Mouse (Mus musculus) embryonic facial prominence, embryonic 10.5 days (tissue): ENCODE results near the gene Anxa2. TPM values are rescaled to one million over a fixed set of nuclear protein-coding genes. Genes with fewer than 3 reads are reported as not detected.

Experiments
- DNase-seq: peaks from one replicate; pipeline ENCODE4 v3.0.0-alpha.2; 2017; ENCODE audit warnings: low spot score
- H3K27ac ChIP-seq: fragments of 300-500 bp; sonication (generic); replicated peaks from 2 replicates; pipeline ENCODE4 v1.5.1; 2016; ENCODE audit warnings: mild to moderate bottlenecking
- H3K27me3 ChIP-seq: fragments of 300-500 bp; sonication (generic); replicated peaks from 2 replicates; pipeline ENCODE4 v1.6.1; 2016; ENCODE audit warnings: low read depth, mild to moderate bottlenecking; ENCODE audit not compliant: poor library complexity, severe bottlenecking
- H3K36me3 ChIP-seq: fragments of 300-500 bp; sonication (generic); replicated peaks from 2 replicates; pipeline ENCODE4 v1.6.1; 2016; ENCODE audit warnings: mild to moderate bottlenecking, moderate library complexity
- H3K4me1 ChIP-seq: fragments of 300-500 bp; sonication (generic); 2 replicates; pipeline ENCODE4 v1.6.1; 2016
- H3K4me3 ChIP-seq: fragments of 300-500 bp; sonication (generic); 2 replicates; pipeline ENCODE4 v1.5.1; 2016; ENCODE audit warnings: mild to moderate bottlenecking, moderate library complexity
- H3K9me3 ChIP-seq: fragments of 300-500 bp; sonication (generic); 2 replicates; pipeline ENCODE4 v1.6.1; 2016; ENCODE audit warnings: mild to moderate bottlenecking
- WGBS: fragments of 180-500 bp; shearing (Covaris S2); methylation state at CpG from one replicate; pipeline ENCODE4 v1.1.7; 2016; 5-methylcytosine and 5-hydroxymethylcytosine counted together
- polyA plus RNA-seq: library from polyadenylated mRNA; unstranded; fragments of >200 nt; fragmentation: Nextera tagmentation; extraction: Ambion mirVana; gene quantifications from 2 replicates; pipeline ENCODE4 v1.2.1, GENCODE M21; 2016

The Anxa2 gene
- 112 and 145 TPM in 2 replicates for polyA plus RNA-seq

DNA sequence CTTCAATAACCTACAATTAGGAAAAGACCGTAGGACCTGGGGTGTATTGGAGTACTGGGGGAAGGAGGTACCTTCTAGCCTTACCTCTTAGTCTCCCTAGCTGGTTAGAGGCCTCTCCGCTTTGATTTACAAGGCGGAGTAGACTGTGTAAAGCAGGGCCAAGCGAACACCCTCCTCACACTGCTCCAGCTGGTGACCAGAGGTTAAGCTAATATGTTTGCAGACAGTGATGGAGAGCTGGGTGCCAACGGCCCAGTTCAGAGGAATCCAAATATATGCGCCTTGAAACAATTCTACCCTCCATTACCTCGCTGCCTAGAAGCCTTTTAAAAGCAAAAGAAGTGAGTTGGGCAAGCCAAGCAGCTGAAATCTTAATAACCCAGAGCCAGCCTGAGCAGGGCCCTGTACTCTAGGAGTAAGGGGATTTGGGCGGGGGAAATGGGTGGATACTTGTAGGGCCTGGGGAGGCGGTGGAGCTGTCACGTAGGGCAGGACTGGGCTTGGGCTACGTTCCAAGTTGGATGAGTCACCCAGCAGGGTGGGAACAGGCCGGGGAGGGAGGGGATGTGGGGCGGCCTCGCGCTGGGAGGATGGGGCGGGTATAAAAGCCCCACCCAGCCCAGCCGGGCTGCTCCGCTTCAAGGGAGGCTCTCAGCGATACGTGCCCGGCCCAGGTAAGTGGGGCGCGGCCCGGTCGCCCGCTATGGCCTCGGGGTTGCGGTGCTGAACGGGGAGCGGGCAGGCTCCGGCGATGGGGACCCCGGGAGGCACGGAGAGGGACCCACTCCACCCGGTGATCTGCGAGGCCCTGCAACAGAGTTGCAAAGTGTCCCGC lies at the start of gene Anxa2:
Anxa2 (plus strand) TSS at position 555 of the 835 bp plus-strand sequence.
- peak within 1 kb of the TSS; percentile 86 for H3K27ac ChIP-seq
- peak within 1 kb of the TSS; percentile 64 for H3K4me3 ChIP-seq
- H3K9me3 ChIP-seq: no peaks in the 10 kb centered on the region
- H3K36me3 ChIP-seq: no peaks in the 10 kb centered on the region
- peaks cover 46% of the 10 kb centered on the region for H3K27me3 ChIP-seq
- H3K4me1 ChIP-seq: peaks cover 63% of the 10 kb centered on the region
- peak; percentile 75 for DNase-seq
- WGBS: 12% methylated on average over 37 of the region's 37 CpGs

DNA sequence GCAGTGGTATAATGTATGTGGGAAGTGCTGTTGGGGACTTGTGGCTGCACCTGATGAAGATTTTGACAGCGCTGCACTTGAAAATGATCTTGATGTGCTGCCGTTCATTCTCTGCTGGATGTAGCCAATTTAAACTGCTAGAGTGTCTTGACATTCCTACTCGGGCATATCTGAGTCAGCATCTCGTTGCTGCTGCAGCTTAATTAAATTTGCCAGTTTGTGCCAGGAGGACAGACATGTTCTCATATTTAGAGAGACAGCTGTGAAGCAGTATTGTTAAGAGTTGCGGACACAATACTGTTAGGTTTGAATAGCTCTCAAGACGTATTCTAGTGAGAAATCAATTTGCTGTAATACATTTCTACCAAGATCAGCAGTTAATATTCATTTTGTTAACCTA lies 48.7 kb upstream of the Anxa2 start:
- DNase-seq: no peak
- Histone ChIP-seq H3K4me3 (no peak overlapping the region), H3K36me3 (peaks cover 11% of the 10 kb centered on the region), H3K9me3 (no peaks in the 10 kb centered on the region), H3K27ac (no peak overlapping the region), H3K27me3 (no peaks in the 10 kb centered on the region), H3K4me1 (no peaks in the 10 kb centered on the region)
- 77% methylated on average over 6 of the region's 6 CpGs for WGBS

DNA sequence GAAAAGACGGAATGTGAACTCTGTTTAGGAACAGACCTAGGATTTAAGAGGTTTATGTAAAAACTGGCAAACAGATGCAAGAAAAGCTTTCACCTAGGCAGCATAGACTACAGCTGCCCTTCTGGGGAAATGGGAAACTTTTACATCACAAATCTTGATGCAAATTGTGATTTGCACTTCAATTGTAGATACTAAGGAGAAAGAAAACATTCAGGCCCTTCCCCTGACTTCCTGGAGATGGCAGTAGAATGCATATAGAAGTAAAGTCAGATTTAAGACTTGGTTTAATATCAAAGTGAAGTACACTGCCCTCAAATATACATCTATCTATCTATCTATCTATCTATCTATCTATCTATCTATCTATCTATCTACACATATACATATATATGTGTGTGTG lies 33.9 kb upstream of the Anxa2 start:
- Histone ChIP-seq H3K9me3 (no peaks in the 10 kb centered on the region), H3K27ac (no peak overlapping the region), H3K4me3 (no peak overlapping the region), H3K27me3 (no peaks in the 10 kb centered on the region), H3K36me3 (peaks cover 68% of the 10 kb centered on the region), H3K4me1 (peaks cover 6% of the 10 kb centered on the region; the same call in 1 of the 2 replicates)
- 95% methylated on average over 1 of the region's 1 CpGs for WGBS
- no peak for DNase-seq

DNA sequence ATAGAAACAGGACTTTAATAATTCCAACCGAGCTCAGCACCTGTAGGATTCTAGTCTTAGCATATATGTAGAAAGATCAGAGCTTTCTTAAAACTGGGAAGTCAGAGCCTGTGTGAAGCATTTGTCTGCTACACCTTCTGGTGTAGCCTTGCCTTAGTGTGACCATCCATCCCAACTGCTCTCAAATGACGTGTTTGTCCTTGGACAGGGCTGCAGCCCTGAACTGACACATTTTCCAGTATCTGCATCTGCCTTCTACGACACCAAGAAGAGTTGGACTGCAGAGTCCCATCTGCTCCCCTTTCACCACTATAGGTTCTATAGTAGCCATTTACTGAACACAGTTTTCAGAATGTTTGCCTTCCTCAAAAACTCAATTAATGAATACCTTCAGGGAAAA lies 22.9 kb upstream of the Anxa2 start:
- Histone ChIP-seq H3K4me3 (no peak overlapping the region), H3K9me3 (no peaks in the 10 kb centered on the region), H3K4me1 (peaks cover 14% of the 10 kb centered on the region), H3K27me3 (no peaks in the 10 kb centered on the region), H3K36me3 (peaks cover 73% of the 10 kb centered on the region), H3K27ac (no peak overlapping the region)
- WGBS: 88% methylated on average over 3 of the region's 3 CpGs
- no peak for DNase-seq

DNA sequence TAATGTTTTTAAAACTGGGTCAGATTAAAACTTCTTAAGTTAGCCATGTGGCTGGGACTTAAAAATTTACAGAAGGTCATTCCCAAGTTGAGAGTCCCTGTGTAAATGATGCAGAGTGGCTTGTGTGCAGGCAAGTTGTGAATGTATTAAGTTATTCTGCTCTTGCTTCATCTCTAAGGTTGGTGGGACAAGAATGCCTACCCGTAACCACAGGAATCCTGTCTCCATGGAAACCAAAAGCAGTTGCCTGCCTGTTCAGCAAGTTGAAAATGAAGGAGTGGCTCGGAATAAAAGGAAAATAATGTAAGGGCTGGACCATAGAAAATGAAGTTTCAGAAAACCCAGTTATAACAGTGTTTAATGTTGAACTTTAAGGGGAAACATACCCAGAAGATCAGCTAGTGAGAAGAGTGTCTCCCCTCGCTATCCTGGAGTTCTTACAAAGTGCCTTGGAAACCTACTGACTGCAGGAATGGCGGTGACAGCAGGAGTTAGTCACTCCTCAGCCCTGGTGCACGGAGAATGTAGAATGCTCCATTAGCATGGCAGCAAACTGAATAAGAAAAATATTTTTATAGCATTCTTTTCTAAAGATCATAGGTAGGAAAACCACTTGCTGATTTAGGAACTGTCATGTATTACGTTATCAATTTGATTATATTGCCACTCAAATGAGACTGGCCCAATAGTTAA lies 21.4 kb upstream of the Anxa2 start:
- H3K36me3 ChIP-seq: peaks cover 58% of the 10 kb centered on the region
- peak; percentile 24 for DNase-seq
- H3K9me3 ChIP-seq: no peaks in the 10 kb centered on the region
- WGBS: 62% methylated on average over 6 of the region's 6 CpGs
- no peak overlapping the region for H3K4me3 ChIP-seq
- H3K27ac ChIP-seq: 0 out of 2 replicates have a peak overlapping the region, but pooled peaks have one; percentile 26
- H3K27me3 ChIP-seq: no peaks in the 10 kb centered on the region
- peaks cover 14% of the 10 kb centered on the region for H3K4me1 ChIP-seq

DNA sequence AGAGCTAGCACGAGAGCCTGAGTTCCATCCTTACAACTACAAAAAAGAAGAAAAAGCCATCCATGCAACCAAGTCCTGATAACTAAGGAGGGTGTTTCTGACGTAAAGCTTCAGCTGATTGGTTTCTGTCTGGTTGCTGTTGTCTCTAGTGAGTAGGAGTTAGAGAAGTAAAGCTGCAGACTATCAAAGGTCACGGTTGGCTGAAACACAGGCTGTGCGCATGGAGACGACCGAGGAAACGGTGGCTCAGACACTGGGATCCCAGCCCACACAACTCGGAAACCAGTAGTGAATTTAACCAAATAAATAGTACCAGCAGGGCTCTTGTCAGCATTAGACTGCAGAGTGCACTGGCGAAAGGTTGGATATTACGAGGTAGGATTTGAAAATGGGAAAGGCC lies 18.2 kb upstream of the Anxa2 start:
- DNase-seq: no peak
- H3K27ac ChIP-seq: no peak overlapping the region
- WGBS: 85% methylated on average over 10 of the region's 10 CpGs

DNA sequence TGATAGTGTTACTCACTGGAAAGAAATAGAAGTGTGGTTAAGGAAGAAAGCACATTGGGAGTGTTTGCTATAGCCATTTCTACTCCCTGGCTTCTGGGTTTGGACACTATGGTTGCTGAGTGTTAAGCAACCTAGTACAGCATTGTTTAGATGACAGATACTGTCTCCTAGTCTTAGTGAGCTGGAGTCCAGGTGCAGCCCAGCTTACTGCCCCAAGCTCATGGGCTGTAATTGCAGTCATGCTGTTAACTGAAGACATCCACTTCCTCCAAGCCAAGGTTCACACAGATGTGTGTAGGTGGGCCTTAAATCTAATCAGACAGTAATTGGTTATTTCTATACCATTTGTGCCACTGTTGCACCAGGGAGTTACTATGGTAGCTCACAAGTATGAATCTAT lies 17.8 kb upstream of the Anxa2 start:
- no peaks in the 10 kb centered on the region for H3K27me3 ChIP-seq
- peaks cover 25% of the 10 kb centered on the region for H3K4me1 ChIP-seq
- peaks cover 25% of the 10 kb centered on the region for H3K36me3 ChIP-seq
- H3K4me3 ChIP-seq: no peak overlapping the region
- H3K9me3 ChIP-seq: no peaks in the 10 kb centered on the region
- H3K27ac ChIP-seq: no peak overlapping the region
- no peak for DNase-seq

More for the DNA sequence above, 18.2 kb upstream of the Anxa2 start:
- no peaks in the 10 kb centered on the region for H3K27me3 ChIP-seq
- peaks cover 21% of the 10 kb centered on the region for H3K4me1 ChIP-seq
- H3K4me3 ChIP-seq: no peak overlapping the region
- H3K9me3 ChIP-seq: no peaks in the 10 kb centered on the region
- peaks cover 29% of the 10 kb centered on the region for H3K36me3 ChIP-seq

DNA sequence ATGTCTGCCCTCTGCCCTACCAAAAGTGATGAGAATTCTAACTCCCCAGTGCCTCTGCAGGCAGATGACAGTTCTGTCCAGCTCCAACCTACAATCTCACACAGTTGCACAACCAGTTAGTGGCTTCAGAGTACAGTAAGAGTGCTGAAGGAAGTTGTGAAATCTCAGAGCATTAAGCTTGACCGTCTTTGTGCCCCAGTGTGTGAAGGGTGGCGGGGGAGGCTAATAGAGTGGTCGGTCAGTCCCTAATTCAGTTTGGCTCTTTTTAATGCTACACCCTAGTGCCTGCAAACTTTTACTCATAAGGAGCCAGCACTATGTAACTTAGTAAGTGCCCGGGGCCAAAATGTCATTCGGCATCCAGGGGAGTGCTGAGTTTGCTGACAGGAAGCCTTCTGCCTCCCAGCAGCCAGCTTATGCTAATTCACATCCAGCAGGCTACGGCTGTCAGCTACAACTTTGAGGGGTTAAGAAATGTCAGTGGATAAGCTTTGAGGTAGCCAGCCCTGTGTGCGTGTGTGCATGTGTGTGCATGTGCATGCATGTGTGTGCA lies 13.5 kb upstream of the Anxa2 start:
- WGBS: 18% methylated on average over 7 of the region's 7 CpGs
- H3K9me3 ChIP-seq: no peaks in the 10 kb centered on the region
- H3K27ac ChIP-seq: peak overlapping the region; percentile 48
- DNase-seq: peak; percentile 47
- no peaks in the 10 kb centered on the region for H3K36me3 ChIP-seq
- H3K27me3 ChIP-seq: no peaks in the 10 kb centered on the region
- peaks cover 19% of the 10 kb centered on the region for H3K4me1 ChIP-seq
- no peak overlapping the region for H3K4me3 ChIP-seq

DNA sequence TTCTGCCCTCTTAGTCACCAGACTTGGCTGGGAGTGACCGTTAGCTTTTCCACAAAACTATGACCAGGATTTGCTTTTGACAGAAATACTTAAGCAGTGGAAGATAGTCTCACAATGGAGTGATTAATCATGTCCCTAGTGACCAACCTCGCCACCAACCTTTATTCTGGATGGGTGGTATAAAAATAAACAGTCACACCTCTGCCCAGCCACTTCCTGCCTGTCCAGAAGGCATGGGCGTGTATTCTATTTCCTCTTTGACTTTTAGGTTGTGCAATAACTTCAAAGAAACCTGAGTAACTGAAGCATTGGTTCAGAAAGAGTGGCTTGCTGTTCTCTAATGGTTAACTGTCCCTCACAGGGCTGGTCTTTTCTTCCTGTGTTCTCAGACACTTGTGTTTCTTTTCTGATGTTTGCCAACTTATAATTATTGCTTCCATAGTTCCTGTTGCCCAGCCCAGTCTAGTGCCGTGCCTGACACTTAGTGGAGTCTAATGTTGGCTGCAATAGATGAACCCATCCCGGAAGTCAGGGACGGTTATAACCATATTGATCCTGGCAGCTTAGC lies 10.9 kb upstream of the Anxa2 start:
- WGBS: 73% methylated on average over 6 of the region's 6 CpGs
- no peaks in the 10 kb centered on the region for H3K9me3 ChIP-seq

DNA sequence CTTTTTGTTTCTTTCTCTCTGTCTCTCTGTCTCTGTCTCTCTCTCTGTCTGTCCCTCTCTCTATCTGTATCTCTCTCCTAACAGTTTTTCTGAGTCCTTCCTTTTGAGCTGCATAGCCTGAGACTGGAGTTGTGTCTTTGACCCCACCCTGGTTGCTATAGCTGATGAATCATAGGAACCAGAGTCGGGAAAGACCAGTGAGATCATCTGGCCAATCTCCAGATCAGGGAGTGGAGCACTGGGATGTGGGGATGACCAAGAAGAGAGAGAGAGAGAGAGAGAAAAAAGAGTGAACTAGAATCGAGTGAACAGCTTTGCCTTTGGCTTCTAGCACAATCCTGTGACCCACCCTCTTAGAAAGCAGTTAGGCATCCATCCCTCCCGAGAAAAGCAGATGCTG lies 10.2 kb upstream of the Anxa2 start:
- Histone ChIP-seq H3K9me3 (no peaks in the 10 kb centered on the region), H3K27ac (no peak overlapping the region), H3K4me1 (peaks cover 19% of the 10 kb centered on the region), H3K4me3 (no peak overlapping the region), H3K36me3 (no peaks in the 10 kb centered on the region), H3K27me3 (no peaks in the 10 kb centered on the region)
- no peak for DNase-seq
- WGBS: 75% methylated on average over 3 of the region's 3 CpGs

More for the DNA sequence above, 10.9 kb upstream of the Anxa2 start:
- Histone ChIP-seq H3K27me3 (no peaks in the 10 kb centered on the region), H3K36me3 (no peaks in the 10 kb centered on the region), H3K4me3 (no peak overlapping the region), H3K27ac (no peak overlapping the region), H3K4me1 (peaks cover 19% of the 10 kb centered on the region)
- DNase-seq: no peak

DNA sequence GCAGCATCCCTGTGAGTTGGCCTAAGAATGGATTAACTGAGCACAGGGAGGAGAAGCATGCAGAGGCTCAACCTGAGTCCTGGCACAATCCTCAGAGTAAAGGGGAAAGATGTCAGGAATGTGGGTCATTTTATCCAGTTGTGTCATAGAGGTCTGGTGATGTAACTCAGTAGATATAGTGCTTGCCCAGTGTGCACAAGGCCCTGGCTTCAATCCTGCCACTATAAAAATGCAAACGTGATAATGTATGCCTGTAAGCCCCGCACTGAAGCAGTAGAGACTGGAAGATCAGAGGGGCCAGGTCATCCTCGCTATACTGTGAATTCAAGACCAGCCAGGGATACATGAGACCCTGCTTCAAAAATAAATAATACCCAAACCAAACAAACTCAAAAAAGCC lies 4.6 kb upstream of the Anxa2 start:
- Histone ChIP-seq H3K4me3 (no peak overlapping the region), H3K36me3 (no peaks in the 10 kb centered on the region), H3K4me1 (peaks cover 21% of the 10 kb centered on the region), H3K27me3 (peaks cover 21% of the 10 kb centered on the region), H3K27ac (no peak overlapping the region), H3K9me3 (no peaks in the 10 kb centered on the region)
- 72% methylated on average over 3 of the region's 3 CpGs for WGBS
- DNase-seq: peak; percentile 4

DNA sequence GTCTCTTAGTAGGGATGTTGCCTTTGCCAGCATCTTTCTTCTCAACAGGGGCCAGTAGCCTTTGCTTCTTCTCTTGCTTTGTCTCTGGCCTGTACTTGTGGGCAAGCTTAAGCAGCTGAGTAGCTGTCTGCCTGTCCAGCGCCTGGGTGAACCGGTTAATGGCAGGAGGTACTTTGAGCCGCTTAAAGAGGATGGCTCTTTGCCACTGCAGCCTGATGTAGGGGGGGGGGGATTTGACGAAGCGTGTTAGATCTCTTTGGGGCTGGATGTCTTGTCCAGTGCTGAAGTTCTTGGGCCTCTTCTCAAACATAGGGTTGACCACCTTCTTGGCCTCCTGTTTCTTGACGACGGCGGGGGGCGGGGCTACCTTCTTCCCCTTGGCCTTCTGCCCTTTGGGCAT lies 2.8 kb upstream of the Anxa2 start:
- 89% methylated on average over 9 of the region's 9 CpGs for WGBS
- Histone ChIP-seq H3K27ac (no peak overlapping the region), H3K36me3 (no peaks in the 10 kb centered on the region), H3K27me3 (peaks cover 39% of the 10 kb centered on the region), H3K4me3 (no peak overlapping the region), H3K4me1 (peaks cover 38% of the 10 kb centered on the region), H3K9me3 (no peaks in the 10 kb centered on the region)
- no peak for DNase-seq
